Mouse (Mus musculus) hindbrain, postnatal 0 days (tissue): ENCODE results near the gene 1110008P14Rik. TPM values are rescaled to one million over a fixed set of nuclear protein-coding genes. Genes with fewer than 3 reads are reported as not detected.
"Not testable (repeated sequence)": the region's sequence is repeated elsewhere in the genome, so short reads cannot be mapped to it uniquely, and the experiment has no call there.

Experiments used
- ATAC-seq: fragments of 200-750 bp; cut with Nextera tagmentation; 2 replicates; pipeline ENCODE4 v1.8.0; 2017; ENCODE audit warnings: mild to moderate bottlenecking, moderate TSS enrichment, moderate library complexity
- DNase-seq: peaks from one replicate; pipeline ENCODE4 v3.0.0-alpha.2; 2015; ENCODE audit warnings: low spot score
- H3K27ac ChIP-seq: fragments of 300-500 bp; sonication (generic); 2 replicates; pipeline ENCODE4 v1.5.1; 2014; ENCODE audit warnings: mild to moderate bottlenecking
- H3K27me3 ChIP-seq: fragments of 300-500 bp; sonication (generic); 2 replicates; pipeline ENCODE4 v1.6.1; 2014; ENCODE audit warnings: low read length, mixed read lengths; ENCODE audit not compliant: insufficient read depth
- H3K36me3 ChIP-seq: fragments of 300-500 bp; sonication (generic); 2 replicates; pipeline ENCODE4 v1.6.1; 2014; ENCODE audit warnings: low read length, mixed read lengths; ENCODE audit not compliant: insufficient read depth
- H3K4me1 ChIP-seq: fragments of 300-500 bp; sonication (generic); 2 replicates; pipeline ENCODE4 v1.6.1; 2014; ENCODE audit warnings: antibody characterized with exemption, low read length, mixed read lengths; ENCODE audit not compliant: insufficient read depth
- H3K4me2 ChIP-seq: fragments of 300-500 bp; sonication (generic); 2 replicates; pipeline ENCODE4 v1.6.1; 2014; ENCODE audit warnings: low read depth, mild to moderate bottlenecking, low read length, moderate library complexity, mixed read lengths
- H3K4me3 ChIP-seq: fragments of 300-500 bp; sonication (generic); 2 replicates; pipeline ENCODE4 v1.5.1; 2014; ENCODE audit warnings: low read length
- H3K9ac ChIP-seq: fragments of 300-500 bp; sonication (generic); replicated peaks from 2 replicates; pipeline ENCODE4 v1.6.1; 2014; ENCODE audit warnings: mild to moderate bottlenecking, low read length, moderate library complexity, mixed read lengths
- H3K9me3 ChIP-seq: fragments of 300-500 bp; sonication (generic); 2 replicates; pipeline ENCODE4 v1.6.1; 2016; ENCODE audit warnings: low read length, mixed read lengths
- CTCF ChIP-seq: IDR thresholded peaks from 2 replicates; pipeline ENCODE4 v1.5.1; 2016; ENCODE audit warnings: antibody characterized with exemption, control low read depth, low read depth
- WGBS: fragments of 180-500 bp; shearing (Covaris S2); extraction: QIAGEN DNeasy Blood & Tissue Kit; methylation state at CpG from one replicate; pipeline ENCODE4 v1.1.7; 2014; 5-methylcytosine and 5-hydroxymethylcytosine counted together
- polyA plus RNA-seq: library from polyadenylated mRNA; unstranded; fragments of >200 nt; fragmentation: Nextera tagmentation; extraction: Ambion mirVana; gene quantifications from 2 replicates; pipeline ENCODE4 v1.2.1, GENCODE M21; 2015
- total RNA-seq: library from RNA; depleted of rRNA; stranded (reverse); fragments of >200 nt; gene quantifications from 2 replicates; pipeline ENCODE4 v1.2.3, GENCODE M21; 2014

Gene 1110008P14Rik
- total and polyA plus RNA-seq, 2 experiments from 2014 or later, result 220 to 458 TPM

- ATAC-seq, result no peak
- WGBS, result 83% methylated on average over 8 of the region's 8 CpGs
Observed at GRCm38 (mm10) chr2:32364121-32364520, 17.6 kb downstream of the 1110008P14Rik start.

GRCm38 (mm10) chr2:32363376-32364106, 18.2 kb downstream of the 1110008P14Rik start:
- ATAC-seq, result peak; percentile 13
- no peak for DNase-seq
- peak overlapping the region; percentile 83 for H3K4me3 ChIP-seq
- peak overlapping the region; percentile 88 for H3K27ac ChIP-seq
- WGBS, result 10% methylated on average over 19 of the region's 19 CpGs
- no peaks in the 10 kb centered on the region for H3K9me3 ChIP-seq
- TF ChIP-seq CTCF, result no peak
- H3K9ac ChIP-seq, result peak overlapping the region; percentile 82
- peaks cover 5% of the 10 kb centered on the region; the same call in 1 of the 2 replicates for H3K27me3 ChIP-seq
- H3K4me2 ChIP-seq, result peak overlapping the region; percentile 81
- H3K36me3 ChIP-seq, result peaks cover 15% of the 10 kb centered on the region; the same call in 1 of the 2 replicates
- H3K4me1 ChIP-seq, result peaks cover 8% of the 10 kb centered on the region

More at GRCm38 (mm10) chr2:32364121-32364520, 17.6 kb downstream of the 1110008P14Rik start:
- peaks cover 8% of the 10 kb centered on the region for H3K4me1 ChIP-seq
- H3K36me3 ChIP-seq, result peaks cover 16% of the 10 kb centered on the region
- peak overlapping the region; percentile 81 for H3K4me2 ChIP-seq
- H3K27me3 ChIP-seq, result peaks cover 5% of the 10 kb centered on the region; the same call in 1 of the 2 replicates
- no peak for DNase-seq
- TF ChIP-seq CTCF, result no peak
- peak overlapping the region; percentile 88; the same call in 1 of the 2 replicates for H3K27ac ChIP-seq
- H3K9me3 ChIP-seq, result no peaks in the 10 kb centered on the region
- peak overlapping the region; percentile 83 for H3K4me3 ChIP-seq
- H3K9ac ChIP-seq, result peak overlapping the region; percentile 82

DNA sequence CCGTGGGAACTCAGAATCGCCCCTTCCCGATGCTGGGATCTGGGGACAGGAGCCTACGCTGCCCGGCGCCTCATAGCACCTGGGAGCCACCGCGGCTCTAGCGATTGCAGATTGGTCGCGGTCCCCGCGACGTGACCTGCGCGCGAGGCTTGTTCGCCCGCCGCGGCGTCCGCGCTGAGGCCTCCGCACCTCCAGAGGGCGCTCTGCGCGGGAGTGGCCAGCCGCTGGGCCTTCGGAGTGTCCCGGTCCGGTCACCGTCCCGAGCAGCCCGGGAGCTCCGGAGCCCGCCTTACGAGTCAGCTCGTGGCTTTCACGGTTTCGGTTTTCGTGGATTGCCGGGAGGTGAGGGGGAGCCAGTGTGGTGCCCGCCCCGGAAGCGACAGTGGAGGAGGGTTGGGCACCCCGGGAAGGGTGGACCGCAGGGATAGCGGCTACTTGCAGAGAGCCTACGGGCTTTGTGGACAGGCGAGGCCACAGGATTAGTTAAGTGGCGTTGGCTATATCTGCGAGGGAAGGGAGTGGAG, 18.9 kb downstream of the 1110008P14Rik start:
- TF ChIP-seq CTCF, result peak; percentile 68
- peaks cover 11% of the 10 kb centered on the region; the same call in 1 of the 2 replicates for H3K36me3 ChIP-seq

GRCm38 (mm10) chr2:32362274-32362673, 19.5 kb downstream of the 1110008P14Rik start:
- H3K9me3 ChIP-seq, H3K27me3 ChIP-seq, H3K36me3 ChIP-seq, DNase-seq, H3K4me1 ChIP-seq, ATAC-seq: not testable (repeated sequence)
- Histone ChIP-seq H3K27ac (peak overlapping the region; percentile 88; the same call in 1 of the 2 replicates), H3K4me2 (peak overlapping the region; percentile 81), H3K9ac (peak overlapping the region; percentile 82), H3K4me3 (peak overlapping the region; percentile 83)
- WGBS, result 44% methylated on average over 5 of the region's 5 CpGs

More for the DNA sequence above, 18.9 kb downstream of the 1110008P14Rik start:
- H3K27ac ChIP-seq, result peak overlapping the region; percentile 88
- H3K9ac ChIP-seq, result peak overlapping the region; percentile 82
- peak; percentile 87 for ATAC-seq
- H3K4me2 ChIP-seq, result peak overlapping the region; percentile 81
- peaks cover 5% of the 10 kb centered on the region; the same call in 1 of the 2 replicates for H3K27me3 ChIP-seq
- DNase-seq, result peak; percentile 93
- under 1% methylated on average over 52 of the region's 53 CpGs for WGBS
- peaks cover 8% of the 10 kb centered on the region for H3K4me1 ChIP-seq
- H3K4me3 ChIP-seq, result peak overlapping the region; percentile 83
- H3K9me3 ChIP-seq, result no peaks in the 10 kb centered on the region

GRCm38 (mm10) chr2:32361437-32361836, 20.3 kb downstream of the 1110008P14Rik start:
- DNase-seq, result peak; percentile 69
- H3K4me1 ChIP-seq, result peaks cover 8% of the 10 kb centered on the region
- H3K4me3 ChIP-seq, result peak overlapping the region; percentile 35
- H3K9me3 ChIP-seq, result no peaks in the 10 kb centered on the region
- no peak overlapping the region for H3K27ac ChIP-seq
- H3K9ac ChIP-seq, result 0 out of 2 replicates have a peak overlapping the region, but pooled peaks have one; percentile 13
- H3K4me2 ChIP-seq, result peak overlapping the region; percentile 69
- H3K27me3 ChIP-seq, result peaks cover 5% of the 10 kb centered on the region; the same call in 1 of the 2 replicates
- H3K36me3 ChIP-seq, result no peaks in the 10 kb centered on the region
- peak; percentile 50 for ATAC-seq
- TF ChIP-seq CTCF, result peak; percentile 61
- WGBS, result 3% methylated on average over 24 of the region's 24 CpGs

GRCm38 (mm10) chr2:32360741-32361140, 21.0 kb downstream of the 1110008P14Rik start:
- WGBS, result 3% methylated on average over 14 of the region's 14 CpGs
- Histone ChIP-seq H3K9me3 (no peaks in the 10 kb centered on the region), H3K27me3 (peaks cover 5% of the 10 kb centered on the region; the same call in 1 of the 2 replicates), H3K4me3 (peak overlapping the region; percentile 35), H3K4me2 (peak overlapping the region; percentile 69), H3K36me3 (no peaks in the 10 kb centered on the region), H3K9ac (0 out of 2 replicates have a peak overlapping the region, but pooled peaks have one; percentile 13), H3K4me1 (peaks cover 8% of the 10 kb centered on the region), H3K27ac (no peak overlapping the region)
- ATAC-seq, result no peak
- TF ChIP-seq CTCF, result no peak
- peak; percentile 77 for DNase-seq
